Mouse (Mus musculus): Measurements from ENCODE around the gene Rsad2.
"Not testable (repeated sequence)": the region's sequence is repeated elsewhere in the genome, so short reads cannot be mapped to it uniquely, and the experiment has no call there.

The Rsad2 gene

GRCm38 (mm10) chr12:26444511-26444910 is 11.7 kb downstream of the Rsad2 start:
- no peak for DNase-seq

DNA sequence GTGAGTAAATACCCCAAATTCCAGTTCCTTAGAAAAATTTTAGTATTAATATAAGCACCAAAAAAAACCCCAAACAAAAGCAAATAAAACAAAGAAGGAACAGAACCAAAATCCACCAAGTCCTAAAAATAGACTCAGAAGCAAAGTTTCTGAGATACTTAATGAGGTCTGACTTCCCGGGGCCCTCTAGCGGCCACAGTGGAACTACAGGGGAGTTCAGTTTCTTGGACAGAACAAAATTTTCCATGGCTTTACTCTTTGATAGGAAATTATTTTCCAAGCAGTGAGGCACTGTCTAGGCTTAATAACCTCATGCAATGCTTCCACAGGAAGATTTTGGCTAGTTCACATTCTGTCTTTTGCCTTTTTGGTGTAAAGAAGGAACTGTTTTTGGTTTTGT is 12.2 kb downstream of the Rsad2 start:
- peak; percentile 74 for DNase-seq

GRCm38 (mm10) chr12:26439366-26439765 is 16.9 kb downstream of the Rsad2 start:
- no peak for DNase-seq

DNA sequence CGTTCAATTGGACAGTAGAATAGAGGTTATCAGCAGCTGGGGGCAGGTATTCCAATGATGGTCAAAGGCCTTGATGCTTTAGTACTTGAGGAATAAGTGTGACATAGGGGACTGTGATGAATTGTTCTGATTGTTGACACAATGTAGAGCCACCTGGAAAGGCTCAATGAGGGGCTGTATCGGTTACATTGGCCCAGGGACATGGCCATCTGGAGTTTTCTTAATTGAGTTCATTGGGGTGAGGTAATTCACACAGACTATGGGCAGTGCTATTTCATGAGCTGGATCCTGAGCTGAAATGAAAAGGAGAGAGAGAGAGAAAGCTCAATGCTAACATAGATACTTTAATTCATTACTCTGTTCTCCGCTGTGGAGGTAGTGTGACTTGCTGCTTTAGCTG is 18.3 kb downstream of the Rsad2 start:
- no peak for DNase-seq

- no peak for DNase-seq
These were observed 19.9 kb downstream of the Rsad2 start for GRCm38 (mm10) chr12:26436334-26436733.

DNA sequence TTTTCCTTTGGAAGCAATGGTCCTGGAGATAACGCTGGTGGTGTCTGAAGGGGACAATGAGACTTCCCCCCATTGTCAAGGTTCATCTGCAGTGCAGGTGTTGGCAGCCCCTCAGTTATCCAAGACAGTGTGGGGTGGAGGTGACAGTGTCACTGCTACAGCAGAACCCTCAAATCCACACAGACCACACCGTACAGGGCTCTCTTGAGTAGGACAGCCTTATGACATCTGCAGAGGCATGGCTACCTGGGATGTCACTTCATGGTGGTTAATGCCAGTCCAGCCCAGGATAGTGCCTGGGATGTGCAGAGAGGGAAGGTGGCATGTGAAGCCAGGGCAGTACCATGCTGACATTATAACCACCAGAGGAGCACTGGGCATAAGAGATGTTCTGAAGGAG is 27.5 kb downstream of the Rsad2 start:
- not testable (repeated sequence) for DNase-seq

DNA sequence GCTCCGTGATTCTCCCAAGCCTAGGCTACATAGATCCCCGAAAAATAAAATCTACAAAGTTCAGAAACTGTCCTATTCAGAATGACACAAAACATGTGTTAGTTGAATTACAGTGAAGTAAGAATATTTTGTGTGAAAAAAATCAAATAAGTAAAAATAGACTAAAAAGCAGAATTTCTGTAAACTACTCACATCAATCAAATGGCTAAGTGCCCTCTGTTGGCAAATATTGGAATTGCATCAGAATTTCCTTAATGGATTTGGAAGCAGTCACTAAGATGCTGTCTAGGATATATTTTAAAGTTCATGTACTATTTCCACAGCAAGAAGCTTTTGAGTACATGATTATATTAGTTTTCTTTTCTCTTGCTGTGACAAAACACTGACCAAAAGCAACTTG is 31.4 kb downstream of the Rsad2 start:
- peak; percentile 65 for DNase-seq

DNA sequence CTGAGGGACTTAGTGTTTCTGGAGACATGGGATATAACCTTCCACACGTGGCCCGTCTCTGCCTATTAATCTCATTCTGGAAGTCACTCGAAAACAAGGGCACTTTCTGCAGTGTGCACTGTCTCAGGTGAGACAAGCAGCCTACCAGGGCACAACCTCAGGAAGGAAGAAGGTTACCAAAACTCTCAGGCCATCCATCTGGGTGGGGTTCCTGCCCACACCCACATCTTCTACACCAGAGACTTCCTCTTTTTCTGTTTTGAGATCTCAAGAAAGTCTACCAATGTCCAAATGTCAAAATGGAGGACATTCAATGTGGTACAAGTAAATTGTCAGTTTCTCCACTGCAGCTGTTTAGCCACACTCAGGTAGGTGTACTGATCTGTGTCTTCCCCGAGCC is 37.9 kb downstream of the Rsad2 start:
- DNase-seq, result no peak

- no peak for DNase-seq
These were observed 39.5 kb downstream of the Rsad2 start for GRCm38 (mm10) chr12:26416636-26417295.

DNA sequence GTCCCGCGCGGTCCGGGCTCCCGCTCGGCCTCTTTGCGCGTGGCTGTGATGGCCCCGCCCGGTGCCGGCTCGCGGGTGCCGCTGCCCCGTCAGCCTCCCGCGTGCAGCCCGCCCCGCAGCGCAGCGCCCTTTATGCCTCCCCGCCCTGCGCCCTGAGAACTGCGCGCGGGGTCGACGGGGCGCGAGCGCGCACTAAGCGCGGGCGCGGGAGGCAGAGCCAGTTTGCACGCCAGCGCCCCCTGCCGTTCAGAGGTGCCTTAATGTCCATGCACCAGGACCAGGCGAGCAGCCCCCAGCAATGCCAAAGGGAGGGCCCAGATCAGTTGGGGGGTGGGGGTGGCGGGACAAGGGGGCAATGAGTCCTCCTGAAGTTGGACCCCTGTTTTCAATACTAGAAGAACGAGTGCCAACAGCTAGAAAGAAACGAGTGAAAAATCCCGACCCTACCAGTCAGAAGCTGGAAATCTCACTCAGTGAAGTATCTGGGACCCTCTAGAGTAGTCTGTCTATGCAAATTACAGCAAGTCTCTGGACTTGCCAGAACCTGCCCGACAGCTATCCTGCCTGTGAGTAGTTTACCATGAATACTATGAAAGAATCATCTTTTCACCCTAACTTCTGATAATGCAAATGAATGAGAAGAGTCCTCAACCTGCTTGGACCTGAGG is 41.0 kb downstream of the Rsad2 start, which contains the start of gene Rnf144a:
Gene Rnf144a (minus strand): TSS at position 151 of the 668 bp plus-strand sequence.
- peak; percentile 95 for DNase-seq

DNA sequence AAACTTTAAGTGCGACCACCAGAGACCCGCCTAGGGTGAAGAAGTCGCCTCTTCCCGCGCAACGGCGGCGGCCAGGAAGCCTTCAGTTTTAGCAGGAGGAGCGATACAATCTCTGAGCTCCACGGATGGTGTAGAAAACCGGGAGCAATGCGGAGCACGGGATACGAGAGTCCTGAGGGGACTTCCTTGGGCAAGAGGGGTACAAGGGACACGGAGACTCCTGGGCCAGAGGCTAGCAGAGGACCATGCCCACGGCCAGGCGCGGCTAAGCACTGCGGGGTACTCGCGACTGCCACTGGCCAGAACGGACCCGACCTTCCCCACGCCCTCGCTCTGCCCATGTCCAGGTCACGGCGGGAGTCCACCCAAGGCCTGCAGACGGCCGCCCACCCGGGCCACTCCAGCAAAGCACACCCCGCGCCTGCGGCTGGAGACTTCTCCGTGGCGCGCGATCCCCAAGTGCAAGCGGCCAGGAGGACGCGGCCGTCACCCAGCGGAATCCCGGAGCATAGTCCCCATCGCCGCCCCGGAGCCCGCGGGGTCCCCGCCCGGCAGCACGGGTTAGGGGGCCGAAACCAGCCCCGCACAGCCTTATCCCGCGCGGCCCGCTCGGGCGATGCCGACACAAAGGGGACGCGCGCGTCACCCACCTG is 41.7 kb downstream of the Rsad2 start:
- no peak for DNase-seq

- DNase-seq, result peak; percentile 41
These were observed 42.3 kb downstream of the Rsad2 start for GRCm38 (mm10) chr12:26413961-26414411.

- no peak for DNase-seq
These were observed 43.5 kb downstream of the Rsad2 start for GRCm38 (mm10) chr12:26412802-26413201.

DNA sequence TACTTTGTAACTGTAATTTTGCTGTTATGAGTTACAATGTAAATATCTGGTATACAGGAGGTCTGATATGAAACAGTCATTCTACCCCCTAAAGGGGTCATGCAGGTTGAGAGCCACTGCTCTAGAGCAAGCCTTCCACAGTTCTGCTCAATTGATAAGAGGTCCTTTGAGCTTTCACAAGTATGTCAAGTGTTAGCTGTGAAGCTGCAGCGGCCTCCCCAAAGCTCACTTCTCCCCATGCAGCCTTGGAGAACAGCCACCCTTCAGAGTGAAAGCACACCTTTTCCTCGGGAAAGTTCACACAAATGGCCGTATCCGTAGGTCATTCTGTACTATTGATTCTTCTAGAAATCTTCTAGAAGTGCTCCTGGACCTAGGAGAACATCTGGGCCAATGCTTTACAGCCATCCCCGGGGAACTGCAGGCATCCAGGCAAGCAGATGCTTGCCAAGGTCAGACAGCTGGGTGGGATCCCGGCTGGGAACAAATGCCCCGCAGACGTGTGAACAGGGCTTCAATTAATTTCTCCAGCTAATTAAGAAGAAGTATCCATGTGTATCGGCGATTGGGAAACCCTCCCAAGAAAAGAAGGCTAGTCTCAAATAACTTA is 44.3 kb downstream of the Rsad2 start:
- no peak for DNase-seq

- no peak for DNase-seq
These were observed 45.8 kb downstream of the Rsad2 start for GRCm38 (mm10) chr12:26410443-26410842.

DNA sequence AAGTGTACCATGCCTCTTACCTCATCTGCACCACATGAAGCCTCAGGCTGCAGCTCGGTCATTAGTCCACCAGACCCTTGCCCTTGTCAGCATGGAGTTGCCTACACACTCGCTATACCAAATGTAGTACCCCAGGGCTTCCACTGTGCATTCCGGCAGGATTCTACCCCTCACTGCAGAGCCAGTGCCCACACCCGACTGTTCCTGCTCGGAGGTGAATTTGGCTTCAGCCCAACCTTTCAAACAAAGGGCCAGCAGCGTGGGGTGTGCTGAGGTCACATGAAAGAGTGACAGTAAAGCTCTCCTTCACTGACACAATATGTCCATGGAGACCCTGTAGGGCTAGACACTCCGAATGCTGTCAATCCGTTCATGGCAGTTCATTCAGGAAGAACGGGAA is 47.5 kb downstream of the Rsad2 start:
- DNase-seq, result no peak

DNA sequence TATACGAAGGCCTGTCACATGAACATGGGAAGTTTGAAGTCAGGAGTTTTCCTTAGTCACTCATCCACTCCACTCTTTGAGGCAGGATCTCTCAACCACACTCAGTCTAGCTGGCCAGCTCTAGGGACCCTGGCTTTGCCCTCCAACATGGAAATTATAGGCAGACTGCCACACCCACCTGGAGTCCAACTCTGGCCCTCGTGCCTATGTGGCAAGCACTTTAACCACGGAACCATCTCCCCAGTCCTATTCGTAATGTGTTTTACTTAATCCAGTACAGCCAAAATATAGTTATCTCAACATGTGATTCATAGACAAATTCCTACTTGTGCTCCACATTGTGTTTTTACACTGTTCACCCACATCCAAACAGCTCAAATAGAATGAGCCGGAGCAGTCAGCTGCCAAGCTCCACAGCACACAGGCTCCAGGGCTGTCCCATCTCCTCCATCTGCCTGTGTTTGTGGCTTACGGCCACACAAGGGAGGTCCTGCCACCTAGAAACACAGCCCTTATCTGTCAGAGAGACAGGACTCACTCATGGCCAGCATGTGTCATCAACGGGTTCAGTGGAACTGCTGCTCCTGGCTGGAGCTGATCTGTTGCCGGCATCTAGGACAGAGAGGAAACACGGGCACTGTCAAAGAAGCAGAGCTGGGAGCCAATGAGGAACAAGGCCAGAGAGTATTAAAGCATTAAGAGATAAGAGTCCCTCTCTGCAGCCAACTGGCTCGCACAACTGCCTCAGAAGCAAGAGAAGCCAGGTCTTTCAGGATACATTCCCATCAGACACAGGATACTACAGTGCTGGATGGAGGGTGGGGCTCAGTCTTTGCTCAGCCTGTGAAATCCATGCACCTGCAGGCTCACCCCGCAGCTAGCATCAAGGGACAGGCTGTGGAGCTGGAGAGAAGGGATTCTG is 51.2 kb downstream of the Rsad2 start:
- DNase-seq, result no peak

GRCm38 (mm10) chr12:26403372-26404125 is 52.7 kb downstream of the Rsad2 start:
- DNase-seq, result no peak

DNA sequence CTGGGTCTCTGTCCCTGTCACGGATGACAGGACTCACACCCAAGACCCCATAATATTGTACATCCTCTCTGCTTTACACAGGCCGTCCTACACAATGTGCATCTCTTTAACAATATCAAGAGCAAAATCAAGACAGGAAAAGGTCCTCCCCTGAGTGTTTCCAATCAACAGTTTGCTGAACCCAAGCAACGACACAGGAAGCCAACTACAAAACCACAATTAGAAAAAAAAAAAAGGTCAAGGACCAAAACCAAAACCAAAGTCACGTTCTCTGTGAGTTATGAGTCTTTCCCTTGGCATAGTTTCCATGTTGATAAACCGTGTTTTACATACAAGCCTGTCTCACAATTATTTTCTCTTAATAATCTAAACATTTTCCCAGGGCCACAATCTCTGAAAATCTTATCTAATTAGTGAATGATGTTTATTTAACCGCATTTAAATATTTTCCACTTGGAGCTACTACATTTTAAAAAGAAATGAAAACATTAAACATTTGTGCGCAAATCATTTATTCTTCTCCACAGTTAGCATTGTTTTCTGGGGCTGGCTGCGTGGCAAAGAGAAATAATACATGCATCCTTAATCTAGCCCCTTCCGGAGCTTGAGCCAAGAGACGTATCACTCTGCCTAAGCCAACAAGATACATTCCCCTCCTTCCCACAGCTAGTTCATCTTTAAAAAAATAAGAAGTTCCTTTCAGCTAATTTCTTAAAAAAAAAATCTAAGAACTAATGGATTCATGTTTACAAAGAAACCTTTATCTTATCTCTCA is 54.4 kb downstream of the Rsad2 start:
- no peak for DNase-seq

DNA sequence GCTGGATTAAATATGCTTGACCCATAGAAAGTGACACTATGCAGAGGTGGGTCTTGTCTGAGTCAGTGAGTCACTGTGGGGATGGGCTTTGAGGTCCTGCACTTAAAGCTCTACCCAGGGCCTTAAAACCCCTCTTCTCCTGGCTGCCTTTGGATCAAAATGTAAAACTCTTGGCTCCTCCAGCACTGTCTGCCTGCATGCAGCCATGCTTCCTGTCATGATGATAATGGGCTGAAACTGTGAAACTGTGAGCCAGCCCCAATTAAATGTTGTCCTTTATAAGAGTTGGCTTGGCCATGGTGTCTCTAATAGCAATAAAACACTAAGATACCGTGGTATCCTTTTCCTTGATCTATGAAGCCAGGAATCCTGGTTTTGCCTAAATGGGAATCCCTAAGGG is 55.0 kb downstream of the Rsad2 start:
- DNase-seq, result no peak

DNA sequence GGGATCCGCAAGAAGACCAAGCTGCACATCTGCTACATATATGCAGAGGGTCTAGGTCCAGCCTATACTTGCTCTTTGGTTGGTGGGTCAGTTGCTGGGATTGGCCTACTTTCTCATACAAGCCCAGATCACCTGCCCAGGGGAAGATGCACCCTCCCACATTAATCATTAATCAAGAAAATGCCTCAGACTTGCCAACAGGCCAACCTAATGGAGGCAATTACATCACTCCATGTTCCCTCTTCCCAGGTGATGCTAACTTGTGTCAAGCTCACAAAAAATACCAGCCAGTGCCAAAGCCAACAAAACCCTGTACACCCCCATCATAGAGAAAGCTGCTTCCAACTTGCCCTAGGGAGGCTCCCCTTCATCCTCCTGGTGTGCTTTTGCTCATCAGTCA is 55.5 kb downstream of the Rsad2 start:
- no peak for DNase-seq

Data from embryo, embryonic 11 days (tissue).